Mouse (Mus musculus) cerebellum, postnatal 10 days (tissue): Measurements from ENCODE around the gene Sdf2.

Experiments
- DNase-seq, 2 experiments: peaks; one replicate each; pipeline ENCODE4 v3.0.0; 2021; ENCODE audit warnings: mixed read lengths in 2 of 2

The Sdf2 gene

DNA sequence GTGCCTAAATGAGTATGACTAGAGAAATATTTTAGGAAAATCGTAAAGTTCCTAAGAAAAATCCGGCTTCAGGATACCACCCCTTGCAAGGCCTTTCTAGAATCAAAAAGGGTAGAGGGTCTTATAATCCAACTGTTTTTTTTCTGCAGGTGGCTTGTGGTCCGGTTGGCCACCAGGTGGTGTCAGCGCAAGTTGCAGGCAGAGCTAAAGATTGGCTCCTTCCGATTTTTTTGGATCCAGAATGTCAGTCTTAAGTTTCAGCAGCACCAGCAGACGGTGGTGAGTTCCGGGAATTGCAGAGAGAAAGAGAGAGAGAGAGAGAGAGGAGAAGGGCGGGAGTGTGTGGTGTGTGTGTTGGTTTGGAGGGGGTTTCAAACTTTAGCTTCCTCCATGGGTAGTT lies 17.0 kb downstream of the Sdf2 start:
- peak; percentile 78 to 79 for DNase-seq

DNA sequence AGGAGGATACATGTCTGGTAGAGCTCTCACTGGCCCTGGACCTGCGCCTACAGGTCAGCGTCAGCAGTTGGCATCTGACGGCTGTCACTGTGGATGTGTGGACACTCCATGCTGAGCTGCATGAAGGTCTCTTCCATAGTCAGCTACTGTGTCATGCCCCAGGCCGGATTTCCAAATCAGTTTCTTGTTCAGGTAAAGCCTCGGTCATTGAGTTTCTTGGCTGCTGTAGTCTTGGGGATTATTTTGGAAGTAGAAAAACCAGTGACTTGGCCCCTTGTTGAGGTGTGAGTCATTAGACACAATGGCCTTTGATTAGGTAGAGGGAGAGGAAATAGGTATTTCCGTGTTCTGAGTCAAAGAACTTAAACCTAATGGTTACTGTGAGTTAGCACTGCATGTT lies 20.0 kb downstream of the Sdf2 start:
- DNase-seq = no peak

DNA sequence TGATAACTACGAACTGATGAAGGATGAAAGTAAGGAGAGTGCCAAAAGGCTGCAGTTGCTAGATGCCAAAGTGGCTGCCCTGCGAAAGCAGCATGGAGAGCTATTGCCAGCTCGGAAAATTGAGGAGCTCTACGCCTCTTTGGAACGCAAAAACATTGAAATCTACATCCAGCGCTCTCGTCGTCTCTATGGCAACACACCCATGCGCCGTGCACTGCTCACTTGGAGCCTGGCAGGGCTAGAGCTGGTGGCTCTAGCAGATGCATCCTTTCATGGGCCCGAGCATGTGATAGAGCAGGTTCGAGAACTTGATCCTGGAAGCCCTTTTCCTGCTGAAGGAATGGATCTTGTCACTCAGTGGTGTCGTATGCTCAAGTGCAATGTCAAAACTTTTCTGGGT lies 26.4 kb downstream of the Sdf2 start:
- no peak for DNase-seq

DNA sequence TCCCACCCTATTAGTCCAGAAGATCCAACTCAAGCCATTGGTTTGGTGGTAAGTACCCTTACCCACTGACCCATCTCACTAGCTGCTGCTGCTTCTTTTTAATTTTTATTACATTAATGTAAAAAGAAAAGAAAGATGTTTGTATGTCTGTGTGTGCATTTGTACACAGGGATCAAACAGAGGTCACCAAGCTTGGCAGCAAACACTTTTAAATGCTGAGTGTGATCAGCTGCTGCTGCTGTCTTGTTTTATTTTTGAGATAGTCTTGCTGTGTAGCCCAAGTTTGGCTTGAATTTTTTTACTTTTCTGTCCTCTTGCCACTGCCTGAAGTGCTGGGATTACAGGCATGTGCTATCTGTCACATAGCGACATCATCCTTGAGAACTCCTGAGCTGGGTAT lies 30.1 kb downstream of the Sdf2 start:
- DNase-seq = no peak

GRCm38 (mm10) chr11:78276169-78276568 lies 30.6 kb downstream of the Sdf2 start:
- DNase-seq = peak in 1 of 2 experiments; percentile 27

DNA sequence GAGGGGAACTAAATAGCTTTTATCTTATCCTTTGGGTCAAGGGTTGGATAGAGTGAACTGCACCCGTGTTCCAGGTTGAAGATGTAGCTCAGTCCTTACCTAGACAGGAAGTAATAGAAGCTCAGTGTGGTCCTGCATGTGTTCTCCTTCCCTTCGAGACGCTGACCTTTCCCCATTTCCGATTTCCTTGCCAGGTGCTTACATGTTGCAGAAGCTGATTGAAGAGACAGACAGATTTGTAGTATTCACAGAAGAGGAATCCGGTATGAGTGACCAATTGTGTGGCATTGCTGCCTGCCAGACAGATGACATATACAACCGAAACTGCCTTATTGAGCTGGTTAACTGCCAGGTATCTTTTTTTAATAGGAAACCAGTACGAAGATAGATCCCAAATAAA lies 33.3 kb downstream of the Sdf2 start:
- no peak for DNase-seq

DNA sequence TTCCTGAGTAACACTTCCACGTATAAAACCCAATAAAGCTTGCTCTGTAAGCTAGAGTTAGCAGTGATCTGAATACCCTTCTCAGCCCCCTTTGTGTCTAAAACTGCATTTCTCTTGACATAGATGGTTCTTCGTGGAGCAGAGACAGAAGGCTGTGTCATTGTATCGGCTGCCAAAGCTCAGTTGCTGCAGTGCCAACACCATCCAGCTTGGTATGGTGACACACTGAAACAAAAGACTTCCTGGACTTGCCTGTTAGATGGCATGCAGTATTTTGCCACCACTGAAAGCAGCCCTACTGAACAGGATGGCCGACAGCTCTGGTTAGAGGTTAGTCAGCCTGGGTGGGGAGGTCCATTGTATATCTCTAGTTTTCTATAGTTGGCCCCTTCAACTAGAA lies 34.0 kb downstream of the Sdf2 start:
- no peak for DNase-seq

DNA sequence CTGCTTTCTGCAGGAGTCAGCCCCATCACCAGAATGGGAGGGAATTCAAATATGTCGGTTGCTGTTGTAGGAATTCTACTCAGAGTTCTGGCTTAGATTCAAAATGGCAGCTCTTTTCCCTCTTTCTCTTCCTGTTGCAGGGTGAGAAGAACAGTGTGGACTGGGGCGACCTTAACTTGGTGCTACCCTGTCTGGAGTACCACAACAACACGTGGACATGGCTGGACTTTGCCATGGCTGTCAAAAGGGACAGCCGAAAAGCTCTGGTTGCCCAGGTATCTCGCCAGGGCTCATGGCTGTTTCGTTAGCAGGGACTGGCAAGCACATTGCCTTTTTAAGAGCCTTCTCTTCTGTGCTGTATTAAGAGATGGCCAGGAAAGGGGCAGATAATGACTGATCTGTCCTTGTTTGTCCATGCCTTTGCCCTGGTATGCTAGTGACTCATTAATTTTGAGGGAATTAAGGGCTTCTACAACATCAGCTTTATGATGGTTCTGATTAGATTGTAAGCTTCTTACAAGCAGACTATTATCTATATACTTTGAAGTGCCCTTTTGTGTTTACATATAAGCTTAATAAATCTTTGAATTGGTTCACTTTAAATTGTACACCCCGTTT lies 43.7 kb downstream of the Sdf2 start:
- DNase-seq = no peak

DNA sequence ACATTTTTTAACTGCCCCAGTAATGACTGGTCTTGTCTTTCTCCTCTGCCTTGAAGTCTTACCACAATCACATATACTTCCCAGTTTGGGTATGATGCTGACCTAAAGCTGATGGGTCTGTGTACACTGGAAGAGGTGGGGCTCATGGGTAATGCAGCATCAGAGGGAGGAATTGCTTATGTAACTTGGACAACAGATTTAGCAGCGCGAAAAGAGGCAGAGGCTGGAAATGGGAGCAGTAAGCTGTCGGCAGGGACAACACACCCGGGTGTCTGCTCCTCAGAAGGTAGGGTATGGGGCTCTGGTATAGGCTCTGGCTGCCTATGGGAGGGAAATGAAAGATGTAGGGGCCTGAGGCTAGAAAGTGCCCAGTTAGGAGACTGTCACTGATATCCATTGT lies 45.1 kb downstream of the Sdf2 start, which contains the start of gene BC030499:
Gene BC030499 (plus strand): TSS at position 188 of the 400 bp plus-strand sequence.
- no peak for DNase-seq

- DNase-seq = no peak
Observed at GRCm38 (mm10) chr11:78294585-78294984, 49.0 kb downstream of the Sdf2 start.

GRCm38 (mm10) chr11:78300917-78301316 lies 55.4 kb downstream of the Sdf2 start:
- DNase-seq = no peak

DNA sequence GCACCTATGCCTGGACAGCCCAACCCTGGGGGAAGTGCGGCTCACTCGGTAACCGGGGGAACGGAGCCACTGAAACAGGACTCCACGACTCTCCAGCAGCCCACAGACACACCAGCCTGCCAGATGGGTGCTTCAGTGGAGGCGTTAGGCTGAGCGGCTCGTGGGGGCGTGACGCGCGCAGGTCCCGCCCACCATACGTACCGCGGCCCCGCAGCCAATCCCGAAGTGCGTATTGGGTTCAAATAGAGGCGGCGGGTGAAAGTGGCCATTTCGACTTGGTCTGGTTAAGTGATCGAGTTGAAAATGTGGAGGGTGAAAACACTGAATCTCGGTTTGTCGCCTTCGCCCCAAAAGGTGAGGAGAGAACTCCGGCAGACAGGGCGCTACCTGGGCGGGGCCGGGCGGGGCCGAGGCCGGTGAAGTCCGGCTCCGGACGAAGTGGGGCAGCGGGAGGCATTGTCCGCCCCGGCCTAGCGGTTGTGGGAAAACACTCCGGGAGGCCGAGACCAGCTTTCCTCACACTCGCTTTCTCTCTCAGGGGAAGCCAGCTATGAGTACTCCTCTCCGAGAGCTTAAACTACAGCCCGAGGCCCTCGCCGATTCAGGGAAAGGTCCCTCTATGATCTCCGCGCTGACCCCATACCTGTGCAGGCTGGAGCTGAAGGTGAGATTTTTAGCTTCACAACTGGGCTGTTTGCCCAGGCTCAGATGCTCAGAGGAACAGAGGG lies 56.0 kb downstream of the Sdf2 start, which contains the start of gene Spag5:
Gene Spag5 (plus strand): TSS at position 173 of the 728 bp plus-strand sequence.
- DNase-seq = peak; percentile 92 to 94
